Mouse (Mus musculus): ENCODE measurements around the gene Cebpg. TPM values are rescaled to one million over a fixed set of nuclear protein-coding genes. Genes with fewer than 3 reads are reported as not detected.
A peak's percentile ranks its signal among the peaks of the same experiment; 100 is the strongest.

The Cebpg gene
- polyA plus RNA-seq, 1 experiment from 2014 or later, result 36.2 TPM

- Histone ChIP-seq H3K4me2 (no peak overlapping the region), H3K36me3 (ENCODE audit: control insufficient read depth, insufficient read depth, low read length) (no peaks in the 10 kb centered on the region), H3K4me1 (ENCODE audit: control insufficient read depth, insufficient read depth, low read length) (no peaks in the 10 kb centered on the region), H3K4me3 (ENCODE audit: low read depth, low read length) (no peak overlapping the region), H3K27ac (ENCODE audit: low read depth, low read length) (no peak overlapping the region), H3K9ac (ENCODE audit: low read length) (no peak overlapping the region), H3K9me3 (ENCODE audit: control insufficient read depth, low read length) (no peaks in the 10 kb centered on the region), H3K27me3 (ENCODE audit: control insufficient read depth, insufficient read depth, low read length) (no peaks in the 10 kb centered on the region)
- DNase-seq (ENCODE audit: low spot score, missing footprints) (no peak), ATAC-seq (ENCODE audit: low FRiP score) (no peak)
- WGBS, result 50% methylated on average over 10 of the region's 10 CpGs
Measured at GRCm38 (mm10) chr7:35080843-35081338, 24.5 kb upstream of the Cebpg start.

- Histone ChIP-seq H3K36me3 (ENCODE audit: control insufficient read depth, insufficient read depth, low read length) (no peaks in the 10 kb centered on the region), H3K4me1 (ENCODE audit: control insufficient read depth, insufficient read depth, low read length) (no peaks in the 10 kb centered on the region), H3K4me3 (ENCODE audit: low read depth, low read length) (no peak overlapping the region), H3K4me2 (no peak overlapping the region), H3K9ac (ENCODE audit: low read length) (no peak overlapping the region), H3K27ac (ENCODE audit: low read depth, low read length) (no peak overlapping the region), H3K27me3 (ENCODE audit: control insufficient read depth, insufficient read depth, low read length) (no peaks in the 10 kb centered on the region), H3K9me3 (ENCODE audit: control insufficient read depth, low read length) (no peaks in the 10 kb centered on the region)
- WGBS, result 43% methylated on average over 5 of the region's 5 CpGs
- DNase-seq (ENCODE audit: low spot score, missing footprints) (no peak), ATAC-seq (ENCODE audit: low FRiP score) (no peak)
Measured at GRCm38 (mm10) chr7:35076645-35077044, 20.3 kb upstream of the Cebpg start.

- peak; percentile 67; the same call in 1 of the 2 replicates for ATAC-seq (ENCODE audit: low FRiP score)
- WGBS, result 48% methylated on average over 8 of the region's 8 CpGs
- Histone ChIP-seq H3K27ac (ENCODE audit: low read depth, low read length) (no peak overlapping the region), H3K4me1 (ENCODE audit: control insufficient read depth, insufficient read depth, low read length) (no peaks in the 10 kb centered on the region), H3K4me3 (ENCODE audit: low read depth, low read length) (no peak overlapping the region), H3K36me3 (ENCODE audit: control insufficient read depth, insufficient read depth, low read length) (no peaks in the 10 kb centered on the region), H3K27me3 (ENCODE audit: control insufficient read depth, insufficient read depth, low read length) (no peaks in the 10 kb centered on the region), H3K9me3 (ENCODE audit: control insufficient read depth, low read length) (no peaks in the 10 kb centered on the region), H3K9ac (ENCODE audit: low read length) (no peak overlapping the region), H3K4me2 (no peak overlapping the region)
- DNase-seq (ENCODE audit: low spot score, missing footprints), result no peak
Measured at GRCm38 (mm10) chr7:35066640-35067212, 10.4 kb upstream of the Cebpg start.

GRCm38 (mm10) chr7:35065958-35066357 lies 9.6 kb upstream of the Cebpg start:
- Histone ChIP-seq H3K4me2 (no peak overlapping the region), H3K36me3 (ENCODE audit: control insufficient read depth, insufficient read depth, low read length) (no peaks in the 10 kb centered on the region), H3K4me3 (ENCODE audit: low read depth, low read length) (no peak overlapping the region), H3K9me3 (ENCODE audit: control insufficient read depth, low read length) (no peaks in the 10 kb centered on the region), H3K4me1 (ENCODE audit: control insufficient read depth, insufficient read depth, low read length) (no peaks in the 10 kb centered on the region), H3K27ac (ENCODE audit: low read depth, low read length) (no peak overlapping the region), H3K9ac (ENCODE audit: low read length) (no peak overlapping the region), H3K27me3 (ENCODE audit: control insufficient read depth, insufficient read depth, low read length) (no peaks in the 10 kb centered on the region)
- ATAC-seq (ENCODE audit: low FRiP score), result 0 out of 2 replicates have a peak, but pooled peaks have one; percentile 14
- WGBS, result 62% methylated on average over 3 of the region's 3 CpGs
- DNase-seq (ENCODE audit: low spot score, missing footprints), result no peak

DNA sequence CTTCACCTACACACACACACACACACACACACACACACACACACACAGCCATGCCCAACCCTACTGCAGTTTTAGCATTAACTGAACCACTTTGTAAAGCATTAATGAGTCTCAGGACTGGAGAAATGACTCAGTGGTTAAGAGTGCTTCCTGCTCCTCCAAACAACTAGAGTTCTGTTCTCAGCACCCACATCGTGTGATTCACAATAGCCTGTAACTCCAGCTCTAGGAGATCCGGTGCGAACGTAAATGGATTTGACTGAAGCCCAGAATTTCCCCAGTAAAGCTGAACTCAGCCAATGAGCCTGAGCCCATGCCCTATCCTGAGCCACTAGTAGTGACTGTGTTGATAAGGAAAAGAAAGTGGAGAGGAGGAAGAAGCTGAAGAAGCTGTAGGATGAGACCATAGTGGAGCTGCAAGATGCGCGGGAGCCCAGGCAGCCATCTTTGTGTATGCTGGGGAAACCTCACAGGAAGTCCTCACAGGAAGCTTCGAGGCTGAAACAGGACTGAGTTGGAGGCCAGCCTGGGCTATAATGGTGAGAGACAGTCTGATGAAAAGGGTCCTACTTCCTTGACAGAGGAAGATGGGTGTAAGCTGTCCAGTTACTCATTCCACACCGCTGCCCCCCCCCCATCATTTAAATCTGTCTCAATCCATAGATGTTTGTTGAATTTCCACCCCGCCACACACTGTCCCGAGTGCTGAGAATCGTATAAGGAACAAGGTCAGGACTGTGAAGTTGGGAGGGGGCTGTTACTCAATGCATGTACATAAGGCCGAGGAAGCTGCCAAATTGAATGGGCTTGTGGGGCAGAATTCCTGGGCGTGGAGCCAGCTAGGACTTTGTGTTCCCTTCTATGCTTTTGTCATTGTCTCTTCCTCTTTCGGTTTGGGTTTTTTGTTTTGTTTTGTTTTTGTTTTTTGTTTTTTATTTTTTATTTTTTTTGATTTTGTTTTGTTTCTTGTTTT lies 8.2 kb upstream of the Cebpg start:
- Histone ChIP-seq H3K27ac (ENCODE audit: low read depth, low read length) (no peak overlapping the region), H3K9me3 (ENCODE audit: control insufficient read depth, low read length) (no peaks in the 10 kb centered on the region)
- no peak for DNase-seq (ENCODE audit: low spot score, missing footprints)

GRCm38 (mm10) chr7:35059467-35059866 lies 3.1 kb upstream of the Cebpg start:
- Histone ChIP-seq H3K27ac (ENCODE audit: low read depth, low read length) (no peak overlapping the region), H3K4me1 (ENCODE audit: control insufficient read depth, insufficient read depth, low read length) (peaks cover 12% of the 10 kb centered on the region), H3K4me2 (no peak overlapping the region), H3K36me3 (ENCODE audit: control insufficient read depth, insufficient read depth, low read length) (no peaks in the 10 kb centered on the region), H3K9ac (ENCODE audit: low read length) (no peak overlapping the region), H3K27me3 (ENCODE audit: control insufficient read depth, insufficient read depth, low read length) (no peaks in the 10 kb centered on the region; the same call in 1 of the 2 replicates), H3K4me3 (ENCODE audit: low read depth, low read length) (no peak overlapping the region), H3K9me3 (ENCODE audit: control insufficient read depth, low read length) (no peaks in the 10 kb centered on the region)
- ATAC-seq (ENCODE audit: low FRiP score) (no peak), DNase-seq (ENCODE audit: low spot score, missing footprints) (no peak)
- WGBS, result 66% methylated on average over 5 of the region's 5 CpGs

More for the DNA sequence above, 8.2 kb upstream of the Cebpg start:
- H3K27me3 ChIP-seq (ENCODE audit: control insufficient read depth, insufficient read depth, low read length), result no peaks in the 10 kb centered on the region
- no peaks in the 10 kb centered on the region for H3K4me1 ChIP-seq (ENCODE audit: control insufficient read depth, insufficient read depth, low read length)
- no peak overlapping the region for H3K9ac ChIP-seq (ENCODE audit: low read length)
- H3K36me3 ChIP-seq (ENCODE audit: control insufficient read depth, insufficient read depth, low read length), result no peaks in the 10 kb centered on the region
- 88% methylated on average over 14 of the region's 14 CpGs for WGBS
- ATAC-seq (ENCODE audit: low FRiP score), result no peak
- no peak overlapping the region for H3K4me3 ChIP-seq (ENCODE audit: low read depth, low read length)
- no peak overlapping the region for H3K4me2 ChIP-seq

- Histone ChIP-seq H3K27me3 (ENCODE audit: control insufficient read depth, insufficient read depth, low read length) (no peaks in the 10 kb centered on the region; the same call in 1 of the 2 replicates), H3K36me3 (ENCODE audit: control insufficient read depth, insufficient read depth, low read length) (no peaks in the 10 kb centered on the region), H3K27ac (ENCODE audit: low read depth, low read length) (no peak overlapping the region), H3K9ac (ENCODE audit: low read length) (no peak overlapping the region), H3K4me2 (no peak overlapping the region), H3K4me3 (ENCODE audit: low read depth, low read length) (no peak overlapping the region), H3K9me3 (ENCODE audit: control insufficient read depth, low read length) (no peaks in the 10 kb centered on the region), H3K4me1 (ENCODE audit: control insufficient read depth, insufficient read depth, low read length) (peaks cover 12% of the 10 kb centered on the region)
- WGBS, result 77% methylated on average over 1 of the region's 1 CpGs
- ATAC-seq (ENCODE audit: low FRiP score), result no peak
- DNase-seq (ENCODE audit: low spot score, missing footprints), result no peak
Measured at GRCm38 (mm10) chr7:35058329-35058728, 2.0 kb upstream of the Cebpg start.

DNA sequence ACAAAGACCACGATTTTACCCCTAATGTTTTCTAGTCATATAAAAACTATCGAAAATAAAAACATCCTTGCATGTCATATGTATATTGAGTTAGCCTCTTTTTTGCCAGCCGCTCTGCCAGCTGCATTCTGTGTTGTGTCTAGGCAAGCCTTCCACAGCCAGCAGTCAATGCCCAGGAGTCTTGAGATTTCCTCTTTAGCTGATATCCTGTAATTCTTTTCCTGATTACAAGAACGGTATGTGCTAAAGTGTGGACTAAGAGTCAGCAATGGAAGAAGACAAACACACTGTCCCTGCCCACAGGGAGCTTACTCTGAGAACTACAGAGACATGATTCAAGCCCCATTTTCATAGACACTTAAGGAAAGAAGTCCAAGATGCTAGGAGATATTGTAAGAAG lies 1.2 kb upstream of the Cebpg start:
- 87% methylated on average over 4 of the region's 4 CpGs for WGBS

GRCm38 (mm10) chr7:35056999-35057398 lies 626 bp upstream of the Cebpg start:
- Histone ChIP-seq H3K9ac (ENCODE audit: low read length) (peak overlapping the region; percentile 93), H3K27me3 (ENCODE audit: control insufficient read depth, insufficient read depth, low read length) (no peaks in the 10 kb centered on the region; the same call in 1 of the 2 replicates), H3K9me3 (ENCODE audit: control insufficient read depth, low read length) (no peaks in the 10 kb centered on the region), H3K4me1 (ENCODE audit: control insufficient read depth, insufficient read depth, low read length) (peaks cover 12% of the 10 kb centered on the region), H3K36me3 (ENCODE audit: control insufficient read depth, insufficient read depth, low read length) (no peaks in the 10 kb centered on the region), H3K27ac (ENCODE audit: low read depth, low read length) (no peak overlapping the region), H3K4me3 (ENCODE audit: low read depth, low read length) (peak overlapping the region; percentile 70), H3K4me2 (peak overlapping the region; percentile 65)
- DNase-seq (ENCODE audit: low spot score, missing footprints) (no peak), ATAC-seq (ENCODE audit: low FRiP score) (peak; percentile 15)
- WGBS, result 24% methylated on average over 10 of the region's 10 CpGs

More for the DNA sequence above, 1.2 kb upstream of the Cebpg start:
- Histone ChIP-seq H3K9ac (ENCODE audit: low read length) (no peak overlapping the region), H3K4me3 (ENCODE audit: low read depth, low read length) (no peak overlapping the region), H3K9me3 (ENCODE audit: control insufficient read depth, low read length) (no peaks in the 10 kb centered on the region), H3K4me2 (no peak overlapping the region), H3K4me1 (ENCODE audit: control insufficient read depth, insufficient read depth, low read length) (peaks cover 12% of the 10 kb centered on the region), H3K36me3 (ENCODE audit: control insufficient read depth, insufficient read depth, low read length) (no peaks in the 10 kb centered on the region), H3K27ac (ENCODE audit: low read depth, low read length) (no peak overlapping the region), H3K27me3 (ENCODE audit: control insufficient read depth, insufficient read depth, low read length) (no peaks in the 10 kb centered on the region; the same call in 1 of the 2 replicates)
- ATAC-seq (ENCODE audit: low FRiP score) (no peak), DNase-seq (ENCODE audit: low spot score, missing footprints) (no peak)
